Mouse (Mus musculus): Measurements from ENCODE around the gene Josd2. TPM values are rescaled to one million over a fixed set of nuclear protein-coding genes. Genes with fewer than 3 reads are reported as not detected.

Gene Josd2
- polyA plus RNA-seq, 1 experiment from 2014 or later = 33.7 TPM

DNA sequence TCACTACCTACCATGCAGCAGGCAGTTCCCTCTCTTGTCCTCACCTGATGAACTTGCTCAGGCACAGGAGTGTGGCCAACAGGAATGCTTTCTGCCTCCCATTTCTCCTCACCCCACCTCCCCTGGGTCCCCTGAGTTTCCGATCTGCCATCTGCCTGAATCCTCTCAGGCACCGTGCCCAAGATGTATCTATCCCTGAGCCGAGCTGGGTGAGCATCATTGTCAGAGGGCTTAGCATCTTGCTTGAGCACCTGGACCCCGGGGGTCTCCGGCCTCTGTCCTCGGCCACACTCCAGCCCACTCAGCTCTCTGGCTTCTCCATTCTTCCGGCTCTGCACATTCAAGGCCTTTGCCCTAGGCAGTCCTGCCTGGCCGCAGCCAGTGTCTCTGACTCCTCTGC is 29.8 kb upstream of the Josd2 start:
- DNase-seq (ENCODE audit: low spot score) (no peak), ATAC-seq (ENCODE audit: low FRiP score, low TSS enrichment) (no peak)
- TF ChIP-seq CTCF (IDR thresholded peaks at IDR 0.05; ENCODE audit: low read depth) (no peak), EP300 (optimal IDR thresholded peaks at IDR 0.05) (no peak)
- no peak overlapping the region for H3K9ac ChIP-seq (ENCODE audit: low read length)
- no peaks in the 10 kb centered on the region; the same call in 1 of the 2 replicates for H3K27me3 ChIP-seq (ENCODE audit: control insufficient read depth, insufficient read depth, low read length)
- WGBS = 69% methylated on average over 8 of the region's 8 CpGs
- H3K9me3 ChIP-seq (ENCODE audit: control insufficient read depth, low read length) = no peaks in the 10 kb centered on the region
- H3K4me1 ChIP-seq (replicated peaks; ENCODE audit: control insufficient read depth, insufficient read depth) = no peaks in the 10 kb centered on the region
- H3K36me3 ChIP-seq (ENCODE audit: control insufficient read depth, insufficient read depth, low read length) = no peaks in the 10 kb centered on the region
- H3K27ac ChIP-seq (replicated peaks) = no peak overlapping the region
- no peak overlapping the region for H3K4me3 ChIP-seq (ENCODE audit: low read depth, low read length)
- H3K4me2 ChIP-seq (replicated peaks; ENCODE audit: low read depth) = no peak overlapping the region

DNA sequence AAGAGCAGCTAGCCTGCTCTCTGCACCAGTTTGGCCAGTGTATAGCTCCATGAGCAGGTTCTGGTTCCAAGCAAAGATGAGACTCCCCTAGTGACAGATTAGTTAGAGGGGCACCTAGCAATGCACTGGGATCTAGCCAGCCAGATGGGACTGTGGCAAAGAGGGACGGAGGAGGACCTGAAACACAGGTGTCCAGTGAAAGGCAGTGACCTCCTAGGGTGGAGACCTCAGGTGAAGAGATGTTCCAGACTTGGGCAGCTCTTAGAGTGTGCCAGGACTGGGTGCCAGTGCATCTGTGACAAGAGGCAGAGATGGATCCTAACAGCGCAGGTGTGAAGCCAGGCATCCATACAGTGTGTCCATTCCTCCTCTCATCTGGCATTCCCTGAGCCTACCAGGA is 28.1 kb upstream of the Josd2 start:
- Histone ChIP-seq H3K9ac (ENCODE audit: low read length) (no peak overlapping the region), H3K4me3 (ENCODE audit: low read depth, low read length) (no peak overlapping the region), H3K9me3 (ENCODE audit: control insufficient read depth, low read length) (no peaks in the 10 kb centered on the region), H3K36me3 (ENCODE audit: control insufficient read depth, insufficient read depth, low read length) (no peaks in the 10 kb centered on the region), H3K27me3 (ENCODE audit: control insufficient read depth, insufficient read depth, low read length) (peaks cover 8% of the 10 kb centered on the region; the same call in 1 of the 2 replicates), H3K4me1 (replicated peaks; ENCODE audit: control insufficient read depth, insufficient read depth) (no peaks in the 10 kb centered on the region), H3K27ac (replicated peaks) (no peak overlapping the region), H3K4me2 (replicated peaks; ENCODE audit: low read depth) (no peak overlapping the region)
- WGBS = 68% methylated on average over 2 of the region's 2 CpGs
- no peak for TF ChIP-seq CTCF (IDR thresholded peaks at IDR 0.05; ENCODE audit: low read depth)
- no peak for TF ChIP-seq EP300 (optimal IDR thresholded peaks at IDR 0.05)
- DNase-seq (ENCODE audit: low spot score) (no peak), ATAC-seq (ENCODE audit: low FRiP score, low TSS enrichment) (no peak)

DNA sequence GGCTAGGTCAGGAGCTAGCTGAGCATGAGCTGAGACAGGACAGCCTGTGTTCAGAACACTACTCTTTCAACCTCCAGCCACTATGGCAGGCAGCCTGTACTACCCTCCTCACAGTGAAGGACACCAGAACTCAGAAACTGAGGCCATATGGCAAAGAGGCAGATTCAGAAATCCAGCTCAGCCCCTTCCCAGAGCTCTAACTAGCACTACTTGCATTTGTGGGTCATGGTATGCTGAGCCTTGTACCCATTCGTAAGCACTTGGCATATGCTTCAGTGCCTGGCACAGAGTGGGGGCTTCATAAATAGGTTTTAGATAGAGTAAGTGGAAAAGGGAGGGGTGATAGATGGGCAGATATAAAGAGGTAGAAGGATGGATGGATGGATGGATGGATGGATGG is 27.3 kb upstream of the Josd2 start:
- H3K4me1 ChIP-seq (replicated peaks; ENCODE audit: control insufficient read depth, insufficient read depth) = no peaks in the 10 kb centered on the region
- ATAC-seq (ENCODE audit: low FRiP score, low TSS enrichment) (no peak), DNase-seq (ENCODE audit: low spot score) (no peak)
- WGBS = 82% methylated on average over 1 of the region's 1 CpGs
- H3K4me3 ChIP-seq (ENCODE audit: low read depth, low read length) = no peak overlapping the region
- H3K9ac ChIP-seq (ENCODE audit: low read length) = no peak overlapping the region
- peaks cover 12% of the 10 kb centered on the region; the same call in 1 of the 2 replicates for H3K27me3 ChIP-seq (ENCODE audit: control insufficient read depth, insufficient read depth, low read length)
- TF ChIP-seq EP300 (optimal IDR thresholded peaks at IDR 0.05) (no peak), CTCF (IDR thresholded peaks at IDR 0.05; ENCODE audit: low read depth) (no peak)
- H3K4me2 ChIP-seq (replicated peaks; ENCODE audit: low read depth) = no peak overlapping the region
- no peaks in the 10 kb centered on the region for H3K9me3 ChIP-seq (ENCODE audit: control insufficient read depth, low read length)
- H3K27ac ChIP-seq (replicated peaks) = no peak overlapping the region
- no peaks in the 10 kb centered on the region for H3K36me3 ChIP-seq (ENCODE audit: control insufficient read depth, insufficient read depth, low read length)

DNA sequence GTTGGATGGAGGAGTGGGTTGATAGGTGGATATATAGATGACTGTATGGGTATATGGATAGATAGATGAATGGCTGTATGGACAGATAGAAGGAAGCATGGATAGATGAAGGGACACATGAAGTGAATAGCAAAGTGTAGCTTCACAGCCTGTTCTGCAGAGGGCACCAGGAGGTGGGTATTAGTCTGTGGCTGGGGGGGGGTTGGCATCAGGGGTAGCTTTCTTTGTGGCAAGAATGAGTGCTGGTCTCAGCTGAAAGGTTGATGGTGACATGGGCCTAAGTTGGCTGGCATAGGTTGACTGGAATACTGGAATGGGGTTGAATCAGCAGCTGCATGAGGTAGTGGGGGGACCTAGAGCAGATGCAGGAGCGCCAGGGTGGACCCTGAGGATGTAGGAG is 26.6 kb upstream of the Josd2 start:
- Histone ChIP-seq H3K9me3 (ENCODE audit: control insufficient read depth, low read length) (no peaks in the 10 kb centered on the region), H3K27me3 (ENCODE audit: control insufficient read depth, insufficient read depth, low read length) (peaks cover 12% of the 10 kb centered on the region; the same call in 1 of the 2 replicates), H3K4me3 (ENCODE audit: low read depth, low read length) (no peak overlapping the region), H3K9ac (ENCODE audit: low read length) (no peak overlapping the region), H3K4me1 (replicated peaks; ENCODE audit: control insufficient read depth, insufficient read depth) (no peaks in the 10 kb centered on the region), H3K4me2 (replicated peaks; ENCODE audit: low read depth) (no peak overlapping the region), H3K27ac (replicated peaks) (no peak overlapping the region), H3K36me3 (ENCODE audit: control insufficient read depth, insufficient read depth, low read length) (no peaks in the 10 kb centered on the region)
- TF ChIP-seq EP300 (optimal IDR thresholded peaks at IDR 0.05) (no peak), CTCF (IDR thresholded peaks at IDR 0.05; ENCODE audit: low read depth) (no peak)
- no peak for DNase-seq (ENCODE audit: low spot score)
- no peak for ATAC-seq (ENCODE audit: low FRiP score, low TSS enrichment)
- 0% methylated on average over 1 of the region's 1 CpGs for WGBS

GRCm38 (mm10) chr7:44441648-44442109 is 26.1 kb upstream of the Josd2 start:
- Histone ChIP-seq H3K36me3 (ENCODE audit: control insufficient read depth, insufficient read depth, low read length) (no peaks in the 10 kb centered on the region), H3K4me1 (replicated peaks; ENCODE audit: control insufficient read depth, insufficient read depth) (no peaks in the 10 kb centered on the region), H3K4me3 (ENCODE audit: low read depth, low read length) (no peak overlapping the region), H3K9ac (ENCODE audit: low read length) (no peak overlapping the region), H3K9me3 (ENCODE audit: control insufficient read depth, low read length) (no peaks in the 10 kb centered on the region), H3K4me2 (replicated peaks; ENCODE audit: low read depth) (0 out of 2 replicates have a peak overlapping the region, but pooled peaks have one; percentile 3), H3K27ac (replicated peaks) (no peak overlapping the region), H3K27me3 (ENCODE audit: control insufficient read depth, insufficient read depth, low read length) (peaks cover 12% of the 10 kb centered on the region; the same call in 1 of the 2 replicates)
- peak; percentile 29 for DNase-seq (ENCODE audit: low spot score)
- WGBS = 1% methylated on average over 12 of the region's 14 CpGs
- no peak for TF ChIP-seq EP300 (optimal IDR thresholded peaks at IDR 0.05)
- TF ChIP-seq CTCF (IDR thresholded peaks at IDR 0.05; ENCODE audit: low read depth) = no peak
- ATAC-seq (ENCODE audit: low FRiP score, low TSS enrichment) = peak; percentile 22; the same call in 1 of the 2 replicates

GRCm38 (mm10) chr7:44442407-44442821 is 25.4 kb upstream of the Josd2 start:
- no peak for TF ChIP-seq CTCF (IDR thresholded peaks at IDR 0.05; ENCODE audit: low read depth)
- TF ChIP-seq EP300 (optimal IDR thresholded peaks at IDR 0.05) = no peak
- H3K9me3 ChIP-seq (ENCODE audit: control insufficient read depth, low read length) = no peaks in the 10 kb centered on the region
- no peaks in the 10 kb centered on the region for H3K4me1 ChIP-seq (replicated peaks; ENCODE audit: control insufficient read depth, insufficient read depth)
- WGBS = 2% methylated on average over 11 of the region's 14 CpGs
- peaks cover 12% of the 10 kb centered on the region; the same call in 1 of the 2 replicates for H3K27me3 ChIP-seq (ENCODE audit: control insufficient read depth, insufficient read depth, low read length)
- 0 out of 2 replicates have a peak overlapping the region, but pooled peaks have one; percentile 9 for H3K9ac ChIP-seq (ENCODE audit: low read length)
- H3K4me2 ChIP-seq (replicated peaks; ENCODE audit: low read depth) = no peak overlapping the region
- peak overlapping the region; percentile 15; the same call in 1 of the 2 replicates for H3K4me3 ChIP-seq (ENCODE audit: low read depth, low read length)
- H3K27ac ChIP-seq (replicated peaks) = no peak overlapping the region
- ATAC-seq (ENCODE audit: low FRiP score, low TSS enrichment) = no peak
- DNase-seq (ENCODE audit: low spot score) = no peak
- H3K36me3 ChIP-seq (ENCODE audit: control insufficient read depth, insufficient read depth, low read length) = no peaks in the 10 kb centered on the region
